Mouse (Mus musculus): ENCODE measurements around the gene Rftn1.
A peak's percentile ranks its signal among the peaks of the same experiment; 100 is the strongest.

Rftn1 gene

GRCm38 (mm10) chr17:50201828-50202445, 11.5 kb upstream of the Rftn1 start:
- DNase-seq (ENCODE audit: low spot score in 2 of 2) = no peak

- no peak for DNase-seq (ENCODE audit: low spot score in 2 of 2)
Measured at GRCm38 (mm10) chr17:50199075-50199850, 8.8 kb upstream of the Rftn1 start.

- DNase-seq (ENCODE audit: low spot score in 2 of 2) = no peak
Measured at GRCm38 (mm10) chr17:50197572-50197971, 7.1 kb upstream of the Rftn1 start.

GRCm38 (mm10) chr17:50196005-50196672, 5.7 kb upstream of the Rftn1 start:
- no peak for DNase-seq (ENCODE audit: low spot score in 2 of 2)

- DNase-seq (ENCODE audit: low spot score in 2 of 2) = no peak
Measured at GRCm38 (mm10) chr17:50195399-50195798, 4.9 kb upstream of the Rftn1 start.

- no peak for DNase-seq (ENCODE audit: low spot score in 2 of 2)
Measured at GRCm38 (mm10) chr17:50194541-50194940, 4.1 kb upstream of the Rftn1 start.

GRCm38 (mm10) chr17:50193653-50194052, 3.2 kb upstream of the Rftn1 start:
- DNase-seq (ENCODE audit: low spot score in 2 of 2) = peak in 1 of 2 experiments; percentile 46

GRCm38 (mm10) chr17:50192376-50192940, 2.0 kb upstream of the Rftn1 start:
- no peak for DNase-seq (ENCODE audit: low spot score in 2 of 2)

- DNase-seq (ENCODE audit: low spot score in 2 of 2) = no peak
Measured at GRCm38 (mm10) chr17:50191318-50191957, 964 bp upstream of the Rftn1 start.

- DNase-seq (ENCODE audit: low spot score in 2 of 2) = peak in 1 of 2 experiments; percentile 6
Measured at GRCm38 (mm10) chr17:50189381-50190012, 977 bp downstream of the Rftn1 start.

- DNase-seq (ENCODE audit: low spot score in 2 of 2) = no peak
Measured at GRCm38 (mm10) chr17:50188662-50189345, 1.7 kb downstream of the Rftn1 start.

GRCm38 (mm10) chr17:50185616-50186015, 4.9 kb downstream of the Rftn1 start:
- no peak for DNase-seq (ENCODE audit: low spot score in 2 of 2)

- no peak for DNase-seq (ENCODE audit: low spot score in 2 of 2)
Measured at GRCm38 (mm10) chr17:50185083-50185482, 5.4 kb downstream of the Rftn1 start.

- DNase-seq (ENCODE audit: low spot score in 2 of 2) = no peak
Measured at GRCm38 (mm10) chr17:50184217-50185038, 6.0 kb downstream of the Rftn1 start.

GRCm38 (mm10) chr17:50183300-50183699, 7.2 kb downstream of the Rftn1 start:
- no peak for DNase-seq (ENCODE audit: low spot score in 2 of 2)

GRCm38 (mm10) chr17:50182542-50182951, 7.9 kb downstream of the Rftn1 start:
- DNase-seq (ENCODE audit: low spot score in 2 of 2) = no peak

- DNase-seq (ENCODE audit: low spot score in 2 of 2) = no peak
Measured at GRCm38 (mm10) chr17:50180899-50181570, 9.4 kb downstream of the Rftn1 start.

- no peak for DNase-seq (ENCODE audit: low spot score in 2 of 2)
Measured at GRCm38 (mm10) chr17:50173776-50174175, 16.7 kb downstream of the Rftn1 start.

- no peak for DNase-seq (ENCODE audit: low spot score in 2 of 2)
Measured at GRCm38 (mm10) chr17:50173368-50173767, 17.1 kb downstream of the Rftn1 start.
